Mouse (Mus musculus) MN1 (cell line): ENCODE results near the gene Ankrd13a.
"Not testable (repeated sequence)": the region's sequence is repeated elsewhere in the genome, so short reads cannot be mapped to it uniquely, and the experiment has no call there.

ENCODE experiments used
- DNase-seq: peaks from one replicate; pipeline ENCODE4 v3.0.0-alpha.2; 2016; ENCODE audit warnings: low spot score

The Ankrd13a gene

GRCm38 (mm10) chr5:114840481-114840880 is 66.0 kb downstream of the Ankrd13a start:
- DNase-seq, result not testable (repeated sequence)

GRCm38 (mm10) chr5:114842155-114842554 is 67.7 kb downstream of the Ankrd13a start:
- DNase-seq, result peak; percentile 41

GRCm38 (mm10) chr5:114842674-114843073 is 68.2 kb downstream of the Ankrd13a start:
- DNase-seq, result no peak

- DNase-seq, result not testable (repeated sequence)
These were observed 69.9 kb downstream of the Ankrd13a start for GRCm38 (mm10) chr5:114844371-114844770.

GRCm38 (mm10) chr5:114851565-114852236 is 77.2 kb downstream of the Ankrd13a start:
- DNase-seq, result no peak

- DNase-seq, result not testable (repeated sequence)
These were observed 78.9 kb downstream of the Ankrd13a start, which contains the start of gene 4930519G04Rik for GRCm38 (mm10) chr5:114853364-114853763. 4930519G04Rik (plus strand) TSS chr5:114853664.
